In the genomic region with DNA sequence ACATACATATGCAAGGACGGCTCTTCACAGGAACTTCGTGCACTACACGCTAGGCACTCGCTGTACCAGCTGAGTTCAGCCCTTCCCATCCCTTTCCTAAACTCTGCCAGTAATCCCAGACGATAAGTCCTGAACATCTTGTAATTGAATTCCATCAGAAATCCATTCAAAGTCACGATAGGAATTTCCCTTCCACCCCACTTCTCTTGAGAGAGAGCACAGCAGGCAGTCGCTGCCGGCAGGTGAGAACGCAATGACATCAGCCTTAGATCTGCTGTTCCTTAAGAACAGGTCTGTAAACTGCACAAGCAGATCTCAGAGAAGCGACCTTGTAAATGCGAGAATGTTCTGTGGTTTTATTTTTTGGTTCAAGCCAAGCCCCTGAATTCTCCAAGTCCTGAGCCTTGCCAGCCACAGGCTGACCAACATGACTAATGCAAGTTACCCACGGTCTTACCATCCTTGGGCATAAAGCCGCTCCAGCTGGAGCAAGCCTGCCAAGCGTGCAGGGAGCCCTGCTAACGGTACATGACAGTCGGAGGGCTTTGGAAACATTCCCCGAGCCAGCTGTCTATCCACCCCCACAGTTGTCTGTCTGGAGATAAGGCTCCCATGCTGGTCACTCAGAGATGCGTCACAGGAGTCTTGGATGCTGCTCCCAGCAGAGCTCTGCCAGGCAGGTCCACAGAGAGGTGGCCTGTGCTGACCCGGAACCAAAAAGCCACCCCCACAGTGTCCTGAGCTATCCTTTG, we compare ENCODE assay signal across 8 mouse cellular contexts.
DNase-seq lines count a peak whose midpoint lies in the region; ATAC-seq lines count a peak whose summit lies in the region.

No protein-coding gene starts in this region.

- H3K27me3 ChIP-seq in forebrain, embryonic 13.5 days = no peaks in the 10 kb centered on the region
- H3K27me3 ChIP-seq in heart, embryonic 16.5 days (ENCODE audit: control insufficient read depth, insufficient read depth, low read length) = no peaks in the 10 kb centered on the region
- 0 out of 2 replicates have a peak, but pooled peaks cover 2% of the 10 kb centered on the region for H3K27me3 ChIP-seq in midbrain, embryonic 13.5 days

- 0 out of 2 replicates have a peak overlapping the region, but pooled peaks have one; percentile 1 for H3K27ac ChIP-seq in forebrain, embryonic 13.5 days
- peak overlapping the region; percentile 79 for H3K27ac ChIP-seq in heart, embryonic 16.5 days (ENCODE audit: low read length)
- peak overlapping the region; percentile 1; the same call in 1 of the 2 replicates for H3K27ac ChIP-seq in midbrain, embryonic 13.5 days

- 0 out of 2 replicates have a peak, but pooled peaks have one; percentile 36 for ATAC-seq in forebrain, embryonic 13.5 days
- peak; percentile 51 for ATAC-seq in heart, embryonic 16.5 days (replicated peaks; ENCODE audit: extremely low read depth, insufficient read depth, low FRiP score)
- peak; percentile 69 for ATAC-seq in midbrain, embryonic 13.5 days

- H3K36me3 ChIP-seq in forebrain, embryonic 13.5 days (ENCODE audit: poor library complexity, severe bottlenecking) = no peaks in the 10 kb centered on the region
- H3K36me3 ChIP-seq in heart, embryonic 16.5 days (ENCODE audit: control insufficient read depth, insufficient read depth) = no peaks in the 10 kb centered on the region
- no peaks in the 10 kb centered on the region for H3K36me3 ChIP-seq in midbrain, embryonic 13.5 days

- peak overlapping the region; percentile 6; the same call in 1 of the 2 replicates for H3K4me2 ChIP-seq in forebrain, embryonic 13.5 days
- H3K4me2 ChIP-seq in heart, embryonic 16.5 days (ENCODE audit: low read depth, low read length) = peak overlapping the region; percentile 18; the same call in 1 of the 2 replicates
- no peak overlapping the region for H3K4me2 ChIP-seq in midbrain, embryonic 13.5 days (replicated peaks)

- H3K4me3 ChIP-seq in forebrain, embryonic 13.5 days = no peak overlapping the region
- H3K4me3 ChIP-seq in heart, embryonic 16.5 days (ENCODE audit: low read length) = no peak overlapping the region
- H3K4me3 ChIP-seq in midbrain, embryonic 13.5 days (replicated peaks) = no peak overlapping the region

- no peak overlapping the region for H3K9ac ChIP-seq in forebrain, embryonic 13.5 days
- peak overlapping the region; percentile 20 for H3K9ac ChIP-seq in heart, embryonic 16.5 days (ENCODE audit: low read length)
- no peak overlapping the region for H3K9ac ChIP-seq in midbrain, embryonic 13.5 days (replicated peaks)

- DNase-seq in urinary bladder, adult 2 months (ENCODE audit: low spot score) = peak; percentile 40
- DNase-seq in urinary bladder, postnatal 10 days (ENCODE audit: low spot score) = no peak
- DNase-seq in layer of hippocampus, adult 9-10 months (ENCODE audit: low spot score) = peak; percentile 59
- peak; percentile 49 for DNase-seq in testis, postnatal 14 days (ENCODE audit: low spot score)
- no peak for DNase-seq in thymus, postnatal 4 days

- 23% methylated on average over 19 of the region's 19 CpGs for WGBS in forebrain, embryonic 13.5 days
- 21% methylated on average over 19 of the region's 19 CpGs for WGBS in heart, embryonic 16.5 days
- WGBS in midbrain, embryonic 13.5 days = 35% methylated on average over 19 of the region's 19 CpGs

- no peaks in the 10 kb centered on the region for H3K9me3 ChIP-seq in forebrain, embryonic 13.5 days (replicated peaks)
- H3K9me3 ChIP-seq in heart, embryonic 16.5 days (replicated peaks; ENCODE audit: control insufficient read depth, low read length) = no peaks in the 10 kb centered on the region
- no peaks in the 10 kb centered on the region for H3K9me3 ChIP-seq in midbrain, embryonic 13.5 days

- peaks cover 12% of the 10 kb centered on the region for H3K4me1 ChIP-seq in forebrain, embryonic 13.5 days
- peaks cover 51% of the 10 kb centered on the region for H3K4me1 ChIP-seq in heart, embryonic 16.5 days (ENCODE audit: control insufficient read depth, insufficient read depth, low read length)
- H3K4me1 ChIP-seq in midbrain, embryonic 13.5 days (replicated peaks) = peaks cover 27% of the 10 kb centered on the region

Comparison
In these comparisons a context has a peak if more than half of its experiments do, and no peak if none do; other contexts are left out.
1. DNase-seq: peak in urinary bladder, adult 2 months (single experiment), layer of hippocampus, adult 9-10 months (single experiment) and testis, postnatal 14 days (single experiment); none in urinary bladder, postnatal 10 days (single experiment) and thymus, postnatal 4 days (single experiment).
2. H3K27ac ChIP-seq: peak in every context shown above with its lines; median percentile 79 in heart, embryonic 16.5 days; 1 in forebrain, embryonic 13.5 days; 1 in midbrain, embryonic 13.5 days.
3. Peak in every context shown above with its lines, with median percentiles within 50 percentile points of each other: ATAC-seq.